Mouse (Mus musculus): Measurements from ENCODE around the gene Exosc1. TPM values are rescaled to one million over a fixed set of nuclear protein-coding genes. Genes with fewer than 3 reads are reported as not detected.

Exosc1 gene
- polyA plus RNA-seq (2015; fragmentation: Nextera tagmentation; extraction: Ambion mirVana): 31.3 and 34.5 TPM in 2 replicates

DNA sequence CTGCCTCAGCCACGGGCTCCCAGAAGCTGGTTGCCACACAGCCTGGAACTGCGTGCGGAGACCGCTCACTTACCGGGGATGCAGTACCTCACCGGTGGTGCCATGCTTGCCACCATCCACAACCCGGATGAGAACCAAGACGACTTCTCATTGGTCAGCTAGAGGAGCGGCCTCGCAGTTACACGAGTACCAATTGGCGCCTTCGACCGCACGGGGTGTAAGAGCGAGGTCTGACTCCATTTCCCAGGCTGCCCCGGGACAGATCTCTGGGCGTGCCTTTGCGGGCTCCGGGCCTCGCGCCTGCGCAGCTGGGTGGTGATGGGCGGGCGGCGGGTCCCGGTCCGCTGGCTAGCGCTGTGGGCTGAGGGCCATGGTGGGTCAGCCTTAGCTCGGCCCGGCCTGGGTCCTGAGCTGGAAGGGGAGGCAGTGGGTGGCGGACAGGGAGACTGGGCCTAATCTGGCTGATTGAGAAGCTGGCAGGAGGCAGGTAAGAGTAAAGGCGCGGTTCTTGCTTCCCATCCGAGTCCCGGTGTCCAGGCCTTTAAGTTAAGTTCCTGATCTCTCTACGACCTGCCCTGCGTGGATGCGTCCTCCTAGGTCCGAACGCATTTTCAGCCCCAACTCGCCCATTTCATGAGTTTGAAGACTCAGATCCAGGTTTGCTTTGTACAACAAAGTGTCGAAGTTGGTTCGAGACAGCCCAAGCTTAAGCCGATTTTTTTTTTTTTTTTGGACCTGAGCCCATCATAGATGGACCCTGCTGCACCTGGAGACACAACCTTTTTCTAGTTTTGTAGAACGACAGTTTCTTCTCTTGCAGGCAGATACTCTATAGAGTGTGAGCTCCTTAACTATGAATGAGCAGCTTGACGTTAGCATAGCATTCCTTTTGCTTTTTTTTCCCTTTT lies at the start of gene Exosc1, which contains the start of gene Zdhhc16:
Gene Exosc1 (minus strand): TSS at position 245 of the 908 bp plus-strand sequence.
Gene Zdhhc16 (plus strand): TSS at position 302 of the 908 bp plus-strand sequence.
- peak within 1 kb of the TSS; percentile 98 for H3K4me2 ChIP-seq (ENCODE audit: low read depth, low read length)
- ATAC-seq (peak; percentile 100), DNase-seq (peak; percentile 97)
- peaks cover 24% of the 10 kb centered on the region for H3K36me3 ChIP-seq (replicated peaks; ENCODE audit: insufficient read depth, low read length)
- H3K9ac ChIP-seq (replicated peaks): peak within 1 kb of the TSS; percentile 90
- no peaks in the 10 kb centered on the region for H3K9me3 ChIP-seq (ENCODE audit: low read length)
- no peaks in the 10 kb centered on the region for H3K27me3 ChIP-seq (ENCODE audit: insufficient read depth, low read length)
- under 1% methylated on average over 47 of the region's 47 CpGs for WGBS (ENCODE audit: insufficient replicate concordance)
- peak within 1 kb of the TSS; percentile 98 for H3K4me3 ChIP-seq (ENCODE audit: low read depth, low read length)
- 0 out of 2 replicates have a peak, but pooled peaks have one; percentile 11 for TF ChIP-seq CTCF (IDR thresholded peaks at IDR 0.05; ENCODE audit: low read depth)
- TF ChIP-seq EP300 (IDR thresholded peaks at IDR 0.05; ENCODE audit: low read depth): no peak
- peaks cover 15% of the 10 kb centered on the region for H3K4me1 ChIP-seq (ENCODE audit: insufficient read depth)
- peak within 1 kb of the TSS; percentile 80 for H3K27ac ChIP-seq (ENCODE audit: low read depth)

GRCm38 (mm10) chr19:41982791-41983150 lies 49.5 kb upstream of the Exosc1 start:
- WGBS (ENCODE audit: insufficient replicate concordance): 8% methylated on average over 4 of the region's 4 CpGs
- no peak for TF ChIP-seq EP300 (IDR thresholded peaks at IDR 0.05; ENCODE audit: low read depth)
- no peak for TF ChIP-seq CTCF (IDR thresholded peaks at IDR 0.05; ENCODE audit: low read depth)
- H3K4me2 ChIP-seq (ENCODE audit: low read depth, low read length): peak overlapping the region; percentile 99
- H3K9ac ChIP-seq (replicated peaks): peak overlapping the region; percentile 86
- H3K27ac ChIP-seq (ENCODE audit: low read depth): peak overlapping the region; percentile 94; the same call in 1 of the 2 replicates
- DNase-seq (peak; percentile 27), ATAC-seq (no peak)
- H3K27me3 ChIP-seq (ENCODE audit: insufficient read depth, low read length): peaks cover 13% of the 10 kb centered on the region
- peak overlapping the region; percentile 92 for H3K4me3 ChIP-seq (ENCODE audit: low read depth, low read length)
- no peaks in the 10 kb centered on the region for H3K9me3 ChIP-seq (ENCODE audit: low read length)
- peaks cover 18% of the 10 kb centered on the region for H3K4me1 ChIP-seq (ENCODE audit: insufficient read depth)
- 0 out of 2 replicates have a peak, but pooled peaks cover 7% of the 10 kb centered on the region for H3K36me3 ChIP-seq (replicated peaks; ENCODE audit: insufficient read depth, low read length)

DNA sequence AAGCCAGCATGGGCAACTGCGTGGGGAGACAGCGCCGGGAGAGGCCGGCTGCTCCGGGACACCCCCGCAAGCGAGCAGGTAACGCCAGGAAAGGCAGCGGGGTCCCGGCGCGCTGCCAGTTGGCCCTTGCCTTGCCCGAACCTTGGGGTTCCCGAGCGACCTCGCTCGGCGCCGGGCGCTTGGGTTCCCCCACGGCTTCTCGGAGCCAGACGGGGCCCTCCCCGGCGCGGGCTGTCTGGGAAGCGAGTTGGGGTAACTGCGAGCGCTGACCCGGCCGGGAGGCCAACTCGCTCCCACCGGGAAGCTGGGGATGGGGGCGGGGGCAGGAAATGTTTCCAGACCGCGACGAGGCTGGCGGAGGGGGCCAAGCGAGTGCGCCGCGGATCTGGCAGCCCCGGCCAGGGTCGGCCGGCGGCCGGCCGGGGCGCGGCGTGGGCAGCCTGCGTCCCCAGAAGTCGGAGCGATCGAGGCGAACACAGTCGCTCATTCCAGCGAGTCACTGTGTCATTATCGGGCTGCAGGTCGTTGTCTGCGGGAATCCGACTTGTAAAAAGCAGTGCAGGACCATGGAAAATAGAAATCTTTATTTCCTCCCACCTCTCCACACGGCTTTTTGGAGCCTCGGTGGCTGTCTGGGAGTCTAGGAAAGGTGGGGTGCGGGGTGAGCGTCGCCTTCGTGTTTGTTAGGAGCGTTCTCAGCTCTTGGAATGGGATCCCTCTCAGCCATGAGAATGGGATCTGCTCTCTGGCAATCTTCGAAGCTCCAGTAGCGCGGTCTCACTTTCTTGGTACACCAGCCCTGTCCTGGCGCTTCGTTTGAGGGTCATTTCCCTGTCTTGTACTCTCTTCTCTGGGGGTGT lies 48.9 kb upstream of the Exosc1 start:
- H3K4me2 ChIP-seq (ENCODE audit: low read depth, low read length): peak overlapping the region; percentile 99
- no peaks in the 10 kb centered on the region for H3K9me3 ChIP-seq (ENCODE audit: low read length)
- WGBS (ENCODE audit: insufficient replicate concordance): under 1% methylated on average over 71 of the region's 74 CpGs
- peak overlapping the region; percentile 94 for H3K27ac ChIP-seq (ENCODE audit: low read depth)
- H3K4me3 ChIP-seq (ENCODE audit: low read depth, low read length): peak overlapping the region; percentile 92
- DNase-seq: peak; percentile 61
- TF ChIP-seq CTCF (IDR thresholded peaks at IDR 0.05; ENCODE audit: low read depth) (no peak), EP300 (IDR thresholded peaks at IDR 0.05; ENCODE audit: low read depth) (no peak)
- H3K27me3 ChIP-seq (ENCODE audit: insufficient read depth, low read length): peaks cover 13% of the 10 kb centered on the region
- H3K4me1 ChIP-seq (ENCODE audit: insufficient read depth): peaks cover 18% of the 10 kb centered on the region
- H3K9ac ChIP-seq (replicated peaks): peak overlapping the region; percentile 86
- no peak for ATAC-seq
- 0 out of 2 replicates have a peak, but pooled peaks cover 4% of the 10 kb centered on the region for H3K36me3 ChIP-seq (replicated peaks; ENCODE audit: insufficient read depth, low read length)

GRCm38 (mm10) chr19:41981595-41981927 lies 48.3 kb upstream of the Exosc1 start, which contains the start of gene Ubtd1:
Gene Ubtd1, plus strand, starts transcription at chr19:41981763.
- peaks cover 13% of the 10 kb centered on the region for H3K27me3 ChIP-seq (ENCODE audit: insufficient read depth, low read length)
- peak within 1 kb of the TSS; percentile 99 for H3K4me2 ChIP-seq (ENCODE audit: low read depth, low read length)
- 0 out of 2 replicates have a peak, but pooled peaks cover 4% of the 10 kb centered on the region for H3K36me3 ChIP-seq (replicated peaks; ENCODE audit: insufficient read depth, low read length)
- ATAC-seq: no peak
- H3K27ac ChIP-seq (ENCODE audit: low read depth): peak within 1 kb of the TSS; percentile 94
- no peak for TF ChIP-seq EP300 (IDR thresholded peaks at IDR 0.05; ENCODE audit: low read depth)
- TF ChIP-seq CTCF (IDR thresholded peaks at IDR 0.05; ENCODE audit: low read depth): no peak
- DNase-seq: no peak
- H3K4me1 ChIP-seq (ENCODE audit: insufficient read depth): peaks cover 18% of the 10 kb centered on the region
- WGBS (ENCODE audit: insufficient replicate concordance): 3% methylated on average over 30 of the region's 33 CpGs
- H3K9ac ChIP-seq (replicated peaks): peak within 1 kb of the TSS; percentile 86
- H3K4me3 ChIP-seq (ENCODE audit: low read depth, low read length): peak within 1 kb of the TSS; percentile 92
- no peaks in the 10 kb centered on the region for H3K9me3 ChIP-seq (ENCODE audit: low read length)

DNA sequence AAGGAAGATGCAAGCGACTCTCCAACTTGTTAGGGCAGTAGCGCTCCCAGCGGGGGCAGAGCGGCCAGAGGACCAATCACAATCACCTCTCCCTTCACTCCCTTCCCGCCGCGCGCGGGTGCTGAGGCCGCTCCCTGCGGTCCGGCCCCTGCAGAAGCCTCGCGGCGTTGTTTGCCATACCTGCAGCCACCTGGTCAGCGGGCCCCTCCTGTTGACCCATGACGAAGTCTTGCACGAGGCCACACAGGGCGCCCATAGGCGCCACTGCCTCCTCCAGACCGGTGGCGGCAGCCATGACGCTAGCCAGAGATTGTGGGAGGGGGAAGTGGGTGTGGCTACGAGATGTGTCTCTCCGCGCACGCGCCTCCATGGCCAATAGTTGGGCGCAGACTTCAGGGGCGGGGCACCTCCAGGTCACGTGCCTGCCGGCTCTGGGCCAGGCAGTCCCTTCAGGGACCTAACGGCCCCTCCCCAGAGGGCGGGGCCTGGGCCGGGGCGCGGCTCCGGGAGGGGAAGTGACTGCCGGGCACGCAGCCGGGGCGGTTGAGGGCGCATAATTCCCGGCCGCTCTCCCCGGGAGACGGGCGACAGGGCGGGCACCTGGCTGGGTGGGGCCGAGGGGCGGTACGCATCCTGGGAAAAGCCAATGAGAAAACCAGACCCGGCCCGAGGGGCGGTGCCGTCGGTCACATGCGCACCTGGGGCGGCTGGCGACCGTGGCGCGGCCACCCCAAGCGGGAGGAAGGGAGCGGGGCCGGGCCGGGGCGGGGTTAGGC lies 47.8 kb upstream of the Exosc1 start, which contains the start of gene Mms19:
Gene Mms19 (minus strand): TSS at position 339 of the 776 bp plus-strand sequence.
- Histone ChIP-seq H3K36me3 (replicated peaks; ENCODE audit: insufficient read depth, low read length) (0 out of 2 replicates have a peak, but pooled peaks cover 4% of the 10 kb centered on the region), H3K27ac (ENCODE audit: low read depth) (peak within 1 kb of the TSS; percentile 94), H3K4me1 (ENCODE audit: insufficient read depth) (peaks cover 18% of the 10 kb centered on the region), H3K9ac (replicated peaks) (peak within 1 kb of the TSS; percentile 86), H3K4me2 (ENCODE audit: low read depth, low read length) (peak within 1 kb of the TSS; percentile 99), H3K4me3 (ENCODE audit: low read depth, low read length) (peak within 1 kb of the TSS; percentile 92), H3K9me3 (ENCODE audit: low read length) (no peaks in the 10 kb centered on the region), H3K27me3 (ENCODE audit: insufficient read depth, low read length) (peaks cover 13% of the 10 kb centered on the region)
- TF ChIP-seq EP300 (IDR thresholded peaks at IDR 0.05; ENCODE audit: low read depth) (no peak; the same call in 1 of the 2 replicates), CTCF (IDR thresholded peaks at IDR 0.05; ENCODE audit: low read depth) (peak; percentile 40)
- DNase-seq (peak; percentile 100), ATAC-seq (peak; percentile 90)
- 4% methylated on average over 37 of the region's 68 CpGs for WGBS (ENCODE audit: insufficient replicate concordance)

Measured in liver, postnatal 0 days (tissue).